Mouse (Mus musculus) monocyte, adult 5-6 weeks (primary cell): ENCODE measurements around the gene Adar. TPM values are rescaled to one million over a fixed set of nuclear protein-coding genes. Genes with fewer than 3 reads are reported as not detected.
"Not testable (repeated sequence)": the region's sequence is repeated elsewhere in the genome, so short reads cannot be mapped to it uniquely, and the experiment has no call there.

Experiments used
- ATAC-seq: fragments of 153-309, 156-312 bp; replicated peaks from 2 replicates; pipeline ENCODE4 v1.8.0; 2017; ENCODE audit warnings: mild to moderate bottlenecking; ENCODE audit not compliant: low TSS enrichment, insufficient number of reproducible peaks, severe bottlenecking, poor library complexity, low FRiP score
- total RNA-seq: library from RNA; stranded (forward); fragments of 200-1000, 200-491, 200-594 nt; gene quantifications from 3 replicates; pipeline ENCODE4 v1.2.3, GENCODE M21; 2017

Adar gene
- total RNA-seq, 1 experiment from 2014 or later, result 37.0 TPM

GRCm38 (mm10) chr3:89784991-89785753 is 70.3 kb downstream of the Adar start:
- ATAC-seq, result peak; percentile 91

GRCm38 (mm10) chr3:89786275-89786674 is 71.5 kb downstream of the Adar start:
- ATAC-seq, result no peak

DNA sequence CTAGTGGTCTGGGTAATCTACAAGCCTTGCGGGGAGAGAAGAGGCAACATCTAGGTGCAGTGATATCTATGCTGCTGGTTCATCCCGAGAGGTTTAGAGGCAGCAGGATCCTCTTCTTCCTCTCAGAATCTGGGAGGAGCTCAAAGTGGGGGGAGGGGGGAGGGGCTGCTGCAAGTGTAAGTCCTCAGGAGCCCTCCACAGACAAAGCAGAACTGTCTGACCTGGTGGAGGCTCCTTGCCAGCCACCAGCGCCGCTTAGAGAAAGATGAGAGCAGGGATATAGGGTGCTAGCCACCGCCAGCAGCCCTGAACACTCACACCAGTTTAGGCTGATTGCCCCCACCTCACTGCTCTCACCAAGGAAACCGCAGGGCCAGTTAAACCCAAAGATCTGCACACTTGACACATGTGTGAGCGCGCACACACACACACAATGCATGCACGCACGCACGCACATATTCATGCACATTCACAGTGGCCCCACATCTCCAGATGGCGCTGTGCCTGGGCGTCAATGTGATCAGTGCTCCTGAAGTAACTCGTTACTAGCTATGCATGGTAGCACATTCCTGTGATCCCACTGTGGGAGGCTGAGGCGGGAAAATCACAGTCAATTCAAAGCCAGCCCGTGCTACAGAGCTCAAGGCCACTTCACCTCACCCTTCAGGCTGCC is 74.0 kb downstream of the Adar start:
- ATAC-seq, result no peak

- ATAC-seq, result no peak
Observed at GRCm38 (mm10) chr3:89794616-89795015, 79.8 kb downstream of the Adar start.

GRCm38 (mm10) chr3:89795746-89796145 is 80.9 kb downstream of the Adar start:
- no peak for ATAC-seq

- ATAC-seq, result peak; percentile 92
Observed at GRCm38 (mm10) chr3:89796358-89796757, 81.5 kb downstream of the Adar start.

GRCm38 (mm10) chr3:89798518-89798917 is 83.7 kb downstream of the Adar start:
- no peak for ATAC-seq

- ATAC-seq, result no peak
Observed at GRCm38 (mm10) chr3:89799476-89799875, 84.7 kb downstream of the Adar start.

DNA sequence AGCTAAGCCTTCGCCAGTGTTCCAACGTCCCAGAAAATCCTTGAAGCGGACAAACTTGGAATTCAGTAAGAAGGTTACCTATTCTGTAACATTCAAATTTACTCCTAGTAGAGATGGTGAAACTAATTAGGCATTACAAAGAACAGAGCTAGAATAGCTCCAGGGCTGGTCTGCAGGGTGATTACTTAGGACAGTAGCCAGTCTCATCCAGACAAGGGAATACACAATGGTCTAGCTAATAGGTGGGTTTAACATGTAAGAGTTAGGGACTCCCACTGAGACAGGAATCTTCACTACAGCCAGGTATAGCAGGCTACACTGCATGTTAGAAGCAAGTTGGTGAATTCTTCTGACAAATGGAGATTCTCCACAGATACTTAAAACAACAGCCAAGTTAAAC is 85.3 kb downstream of the Adar start:
- not testable (repeated sequence) for ATAC-seq

- no peak for ATAC-seq
Observed at GRCm38 (mm10) chr3:89800774-89801506, 86.1 kb downstream of the Adar start.

DNA sequence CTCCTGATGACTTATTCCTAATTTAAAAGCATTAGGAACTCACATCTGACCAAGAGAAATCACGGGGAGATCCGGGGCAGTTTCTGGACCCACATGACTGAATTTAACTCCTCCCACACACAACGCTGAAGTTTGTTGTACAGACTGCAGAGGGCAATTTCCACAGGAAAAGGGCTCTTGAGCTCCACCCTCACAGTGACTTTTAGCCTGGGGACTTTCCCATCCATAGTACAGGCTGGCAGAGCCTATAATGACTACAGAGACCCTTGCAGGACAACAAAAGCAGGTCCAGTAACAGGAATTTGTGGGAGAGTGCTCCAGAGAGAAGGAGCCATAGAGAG is 86.7 kb downstream of the Adar start:
- ATAC-seq, result peak; percentile 93

DNA sequence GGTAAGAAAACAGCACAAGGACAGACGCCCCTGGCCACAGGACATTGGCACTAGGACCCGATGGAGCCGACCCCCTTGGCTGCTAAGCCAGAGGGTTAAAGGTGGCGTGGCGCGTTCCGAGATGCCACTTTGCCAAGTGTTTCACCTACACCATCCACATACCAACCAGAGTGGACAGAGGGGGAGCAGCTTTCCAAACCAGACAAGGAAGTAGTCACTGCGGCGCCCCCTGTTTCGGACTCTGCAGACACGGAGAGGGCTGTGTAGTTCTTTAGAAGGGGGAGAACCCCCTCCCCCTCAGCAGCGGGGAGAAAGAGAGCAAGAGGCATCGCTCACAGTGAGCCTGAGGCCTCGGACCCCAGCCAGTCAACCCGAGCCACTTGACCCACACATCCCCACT is 88.1 kb downstream of the Adar start:
- ATAC-seq, result no peak

Other genes with a start within 250 kb of the Adar start
- gene Kcnn3, start 194.9 kb upstream of the Adar start, total RNA-seq, result not detected in 3 replicates
- 1.2 to 1.6 TPM (median 1.3 TPM) in 3 replicates for gene Chrnb2, start 49.6 kb downstream of the Adar start, total RNA-seq
- gene Ube2q1, start 58.6 kb downstream of the Adar start, total RNA-seq, result 170 to 205 TPM (median 172 TPM) in 3 replicates
- not detected in 3 replicates for gene She, start 116.3 kb downstream of the Adar start, total RNA-seq
- 36.2 to 60.6 TPM (median 43.2 TPM) in 3 replicates for gene Il6ra, start 198.2 kb downstream of the Adar start, total RNA-seq
- gene Atp8b2, start 248.5 kb downstream of the Adar start, total RNA-seq, result 67.8 to 132 TPM (median 89.1 TPM) in 3 replicates